Mouse (Mus musculus): Measurements from ENCODE around the gene Fbxo44. TPM values are rescaled to one million over a fixed set of nuclear protein-coding genes. Genes with fewer than 3 reads are reported as not detected.
A peak's percentile ranks its signal among the peaks of the same experiment; 100 is the strongest.
"Not testable (repeated sequence)": the region's sequence is repeated elsewhere in the genome, so short reads cannot be mapped to it uniquely, and the experiment has no call there.

The Fbxo44 gene
- polyA plus RNA-seq, 1 experiment from 2014 or later, result 8.4 TPM

DNA sequence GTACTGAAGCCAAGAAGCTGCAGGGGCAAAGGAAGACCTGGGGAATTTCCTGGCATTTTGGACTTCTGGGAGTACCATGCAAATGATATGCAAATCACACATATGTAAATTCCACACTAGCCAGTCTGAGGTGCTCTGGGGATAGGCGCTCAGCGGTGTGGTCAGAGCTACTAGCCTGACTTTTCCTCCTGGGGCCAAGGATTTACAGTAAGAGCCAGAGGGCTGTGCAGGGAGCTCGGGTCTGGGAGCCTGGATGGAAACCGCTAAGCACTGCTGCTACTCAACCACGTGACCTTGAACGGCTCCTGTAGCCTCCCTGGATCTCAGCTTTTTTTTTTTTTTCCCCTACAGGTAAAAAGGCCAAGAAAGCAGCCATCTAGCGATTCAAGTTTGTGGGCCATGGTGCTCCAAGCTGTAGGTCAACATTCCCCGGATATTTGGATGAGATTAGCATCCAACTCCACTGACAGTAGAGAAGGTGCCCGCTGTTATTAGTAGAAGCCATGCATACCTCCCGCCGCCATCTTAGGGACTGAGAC is 32.5 kb upstream of the Fbxo44 start:
- Histone ChIP-seq H3K4me3 (ENCODE audit: low read depth, low read length) (no peak overlapping the region), H3K36me3 (ENCODE audit: insufficient read depth, low read length) (no peaks in the 10 kb centered on the region), H3K9ac (replicated peaks; ENCODE audit: low read depth) (no peak overlapping the region), H3K9me3 (ENCODE audit: low read length) (no peaks in the 10 kb centered on the region), H3K4me2 (replicated peaks; ENCODE audit: low read depth, low read length) (no peak overlapping the region), H3K27me3 (replicated peaks; ENCODE audit: insufficient read depth, low read length) (no peaks in the 10 kb centered on the region), H3K4me1 (ENCODE audit: insufficient read depth, low read depth, low read length) (no peaks in the 10 kb centered on the region), H3K27ac (ENCODE audit: low read length) (no peak overlapping the region)
- DNase-seq (ENCODE audit: low spot score), result no peak
- 26% methylated on average over 11 of the region's 11 CpGs for WGBS
- TF ChIP-seq EP300 (IDR thresholded peaks at IDR 0.05) (no peak), CTCF (IDR thresholded peaks at IDR 0.05) (no peak)
- ATAC-seq, result no peak

DNA sequence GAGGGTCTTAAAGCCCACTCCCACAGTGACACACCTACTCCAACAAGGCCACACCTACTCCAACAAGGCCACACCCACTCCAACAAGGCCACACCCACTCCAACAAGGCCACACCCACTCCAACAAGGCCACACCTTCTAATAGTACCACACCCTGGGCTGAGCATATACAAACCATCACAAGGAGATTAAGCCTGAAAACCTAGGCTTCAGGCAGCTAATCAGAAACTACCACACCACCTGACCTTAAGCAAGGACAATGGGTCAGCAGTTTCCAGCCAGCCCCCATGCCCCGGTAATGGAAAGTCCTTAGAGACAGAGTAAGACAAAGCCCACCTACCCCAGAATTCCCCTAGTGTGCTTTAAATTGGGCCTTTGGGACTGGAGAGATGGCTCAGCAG is 28.5 kb upstream of the Fbxo44 start:
- not testable (repeated sequence) for ATAC-seq; H3K27ac ChIP-seq (ENCODE audit: low read length); H3K27me3 ChIP-seq (replicated peaks; ENCODE audit: insufficient read depth, low read length); H3K4me2 ChIP-seq (replicated peaks; ENCODE audit: low read depth, low read length); H3K4me3 ChIP-seq (ENCODE audit: low read depth, low read length); H3K9ac ChIP-seq (replicated peaks; ENCODE audit: low read depth); H3K4me1 ChIP-seq (ENCODE audit: insufficient read depth, low read depth, low read length); H3K9me3 ChIP-seq (ENCODE audit: low read length); H3K36me3 ChIP-seq (ENCODE audit: insufficient read depth, low read length); DNase-seq (ENCODE audit: low spot score)
- 82% methylated on average over 1 of the region's 1 CpGs for WGBS

DNA sequence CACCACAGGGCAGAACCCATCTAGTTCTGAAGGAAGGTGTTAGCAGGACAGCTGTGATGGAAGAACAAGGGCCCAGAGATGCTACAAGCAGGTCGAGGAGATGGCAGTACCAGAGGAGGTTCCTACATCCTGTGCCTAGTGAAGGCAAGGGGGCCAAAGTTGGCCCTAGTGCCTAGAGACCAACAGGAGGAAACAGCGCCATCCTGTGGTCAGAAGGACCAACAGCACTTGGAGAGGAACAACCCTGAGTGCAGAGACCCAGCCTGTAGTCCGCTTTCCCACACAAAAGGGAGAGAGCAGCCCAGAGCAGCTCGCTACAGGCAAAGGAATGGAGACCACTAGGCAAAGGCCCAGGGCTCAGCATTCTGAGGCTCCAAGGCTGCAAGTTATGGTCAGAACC is 25.5 kb upstream of the Fbxo44 start:
- Histone ChIP-seq H3K9me3 (ENCODE audit: low read length) (no peaks in the 10 kb centered on the region), H3K4me3 (ENCODE audit: low read depth, low read length) (no peak overlapping the region), H3K4me2 (replicated peaks; ENCODE audit: low read depth, low read length) (no peak overlapping the region), H3K36me3 (ENCODE audit: insufficient read depth, low read length) (no peaks in the 10 kb centered on the region), H3K27me3 (replicated peaks; ENCODE audit: insufficient read depth, low read length) (no peaks in the 10 kb centered on the region), H3K4me1 (ENCODE audit: insufficient read depth, low read depth, low read length) (no peaks in the 10 kb centered on the region), H3K27ac (ENCODE audit: low read length) (no peak overlapping the region), H3K9ac (replicated peaks; ENCODE audit: low read depth) (no peak overlapping the region)
- ATAC-seq, result no peak
- no peak for DNase-seq (ENCODE audit: low spot score)
- WGBS, result 65% methylated on average over 4 of the region's 4 CpGs
- TF ChIP-seq EP300 (IDR thresholded peaks at IDR 0.05) (no peak), CTCF (IDR thresholded peaks at IDR 0.05) (peak; percentile 27)

DNA sequence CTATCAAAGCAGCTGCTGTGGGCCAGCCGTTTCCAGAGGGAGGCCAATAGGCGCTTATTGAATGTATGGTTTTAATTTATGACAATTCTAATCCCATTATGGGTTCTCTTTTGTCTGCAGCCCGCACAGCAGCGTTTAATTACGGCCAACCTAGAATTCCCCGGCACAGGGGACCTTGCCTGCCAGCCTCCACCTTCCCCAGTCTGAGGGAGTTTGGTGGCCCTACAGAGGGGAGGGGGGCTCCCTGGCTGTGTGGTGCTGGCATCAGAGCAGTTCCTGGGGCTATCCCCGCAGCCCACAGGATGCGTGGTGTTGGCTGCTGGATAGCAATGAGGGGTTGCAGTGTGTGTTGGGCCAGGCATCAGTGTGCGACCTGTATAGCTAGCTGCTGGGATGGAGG is 24.3 kb upstream of the Fbxo44 start:
- H3K4me2 ChIP-seq (replicated peaks; ENCODE audit: low read depth, low read length), result no peak overlapping the region
- DNase-seq (ENCODE audit: low spot score), result no peak
- H3K9ac ChIP-seq (replicated peaks; ENCODE audit: low read depth), result no peak overlapping the region
- H3K9me3 ChIP-seq (ENCODE audit: low read length), result no peaks in the 10 kb centered on the region
- H3K27me3 ChIP-seq (replicated peaks; ENCODE audit: insufficient read depth, low read length), result no peaks in the 10 kb centered on the region
- no peak overlapping the region for H3K27ac ChIP-seq (ENCODE audit: low read length)
- no peak for ATAC-seq
- no peaks in the 10 kb centered on the region for H3K36me3 ChIP-seq (ENCODE audit: insufficient read depth, low read length)
- TF ChIP-seq EP300 (IDR thresholded peaks at IDR 0.05), result no peak
- no peak for TF ChIP-seq CTCF (IDR thresholded peaks at IDR 0.05)
- H3K4me3 ChIP-seq (ENCODE audit: low read depth, low read length), result no peak overlapping the region
- 70% methylated on average over 9 of the region's 9 CpGs for WGBS
- H3K4me1 ChIP-seq (ENCODE audit: insufficient read depth, low read depth, low read length), result no peaks in the 10 kb centered on the region

DNA sequence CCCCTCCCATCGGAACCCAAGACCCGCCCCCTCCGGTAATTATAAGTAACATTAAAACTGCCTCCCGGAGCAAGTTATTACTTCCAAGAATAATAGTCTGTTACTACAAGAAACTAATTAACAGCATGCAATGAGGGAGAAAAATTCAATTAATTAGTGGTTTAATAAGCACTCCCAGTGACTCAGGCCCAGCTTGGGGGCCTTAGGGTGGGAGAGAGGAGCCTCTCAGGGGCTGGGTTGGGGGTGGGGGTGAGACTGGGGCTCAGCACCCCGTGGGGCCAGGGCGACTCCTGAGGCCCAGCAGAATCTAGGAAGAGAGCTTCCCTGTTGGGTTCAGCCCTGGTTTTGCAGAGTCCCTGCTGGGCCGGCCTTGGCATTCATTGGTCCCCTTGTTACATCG is 22.1 kb upstream of the Fbxo44 start:
- Histone ChIP-seq H3K4me1 (ENCODE audit: insufficient read depth, low read depth, low read length) (no peaks in the 10 kb centered on the region), H3K4me3 (ENCODE audit: low read depth, low read length) (no peak overlapping the region), H3K4me2 (replicated peaks; ENCODE audit: low read depth, low read length) (no peak overlapping the region), H3K9me3 (ENCODE audit: low read length) (no peaks in the 10 kb centered on the region), H3K27me3 (replicated peaks; ENCODE audit: insufficient read depth, low read length) (no peaks in the 10 kb centered on the region), H3K36me3 (ENCODE audit: insufficient read depth, low read length) (no peaks in the 10 kb centered on the region), H3K27ac (ENCODE audit: low read length) (no peak overlapping the region), H3K9ac (replicated peaks; ENCODE audit: low read depth) (no peak overlapping the region)
- 33% methylated on average over 8 of the region's 8 CpGs for WGBS
- DNase-seq (ENCODE audit: low spot score), result no peak
- ATAC-seq, result no peak
- TF ChIP-seq EP300 (IDR thresholded peaks at IDR 0.05) (no peak), CTCF (IDR thresholded peaks at IDR 0.05) (no peak)

DNA sequence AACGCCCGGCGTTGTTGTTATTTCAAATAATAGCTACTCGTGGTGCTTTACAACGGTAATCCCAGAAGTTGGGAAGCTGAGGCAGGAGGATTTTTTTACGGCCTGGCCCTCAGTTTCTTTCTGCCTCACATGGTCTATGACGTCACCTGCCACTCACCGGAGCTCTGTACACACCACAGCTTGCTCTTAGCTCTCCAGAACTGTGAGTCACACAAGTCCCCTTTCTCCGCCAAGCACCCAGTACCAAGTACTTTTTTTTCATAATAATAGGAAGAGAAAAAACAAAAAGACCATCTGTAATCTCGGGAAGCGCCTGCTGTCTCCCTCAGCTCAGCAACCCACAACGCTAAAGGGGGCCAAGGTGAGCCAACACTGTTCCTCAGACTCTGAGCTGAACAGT is 21.2 kb upstream of the Fbxo44 start:
- no peaks in the 10 kb centered on the region for H3K9me3 ChIP-seq (ENCODE audit: low read length)
- no peak for DNase-seq (ENCODE audit: low spot score)
- no peak for ATAC-seq
- no peaks in the 10 kb centered on the region for H3K4me1 ChIP-seq (ENCODE audit: insufficient read depth, low read depth, low read length)
- H3K27ac ChIP-seq (ENCODE audit: low read length), result no peak overlapping the region
- no peak overlapping the region for H3K4me2 ChIP-seq (replicated peaks; ENCODE audit: low read depth, low read length)
- H3K36me3 ChIP-seq (ENCODE audit: insufficient read depth, low read length), result no peaks in the 10 kb centered on the region
- no peak for TF ChIP-seq CTCF (IDR thresholded peaks at IDR 0.05)
- TF ChIP-seq EP300 (IDR thresholded peaks at IDR 0.05), result no peak
- WGBS, result 82% methylated on average over 12 of the region's 12 CpGs
- no peak overlapping the region for H3K4me3 ChIP-seq (ENCODE audit: low read depth, low read length)
- H3K9ac ChIP-seq (replicated peaks; ENCODE audit: low read depth), result no peak overlapping the region
- no peaks in the 10 kb centered on the region for H3K27me3 ChIP-seq (replicated peaks; ENCODE audit: insufficient read depth, low read length)

DNA sequence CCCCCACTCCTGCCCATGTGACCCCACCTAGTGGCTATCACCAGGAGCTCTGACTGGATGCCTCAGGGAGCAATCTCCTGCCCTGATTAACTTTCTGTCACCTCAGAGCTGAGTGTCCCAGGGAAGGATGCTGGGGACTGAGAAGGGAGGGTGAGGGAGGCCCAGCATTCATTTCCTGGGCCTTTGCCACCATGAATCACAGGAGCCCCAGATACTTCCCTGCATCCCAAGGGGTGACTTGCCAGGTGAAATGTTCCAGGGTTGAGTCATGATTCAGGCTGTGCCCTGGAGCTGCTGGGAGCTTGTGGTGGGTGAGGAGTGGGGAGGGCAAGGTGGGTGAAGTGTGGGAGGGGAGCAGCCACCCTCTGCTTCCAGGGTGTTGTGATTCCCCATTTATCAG is 17.4 kb upstream of the Fbxo44 start:
- Histone ChIP-seq H3K36me3 (ENCODE audit: insufficient read depth, low read length) (no peaks in the 10 kb centered on the region), H3K27ac (ENCODE audit: low read length) (no peak overlapping the region), H3K4me2 (replicated peaks; ENCODE audit: low read depth, low read length) (no peak overlapping the region), H3K9ac (replicated peaks; ENCODE audit: low read depth) (no peak overlapping the region), H3K27me3 (replicated peaks; ENCODE audit: insufficient read depth, low read length) (peaks cover 16% of the 10 kb centered on the region), H3K4me1 (ENCODE audit: insufficient read depth, low read depth, low read length) (no peaks in the 10 kb centered on the region), H3K4me3 (ENCODE audit: low read depth, low read length) (no peak overlapping the region), H3K9me3 (ENCODE audit: low read length) (no peaks in the 10 kb centered on the region)
- ATAC-seq, result no peak
- no peak for DNase-seq (ENCODE audit: low spot score)
- TF ChIP-seq CTCF (IDR thresholded peaks at IDR 0.05) (no peak), EP300 (IDR thresholded peaks at IDR 0.05) (no peak)

DNA sequence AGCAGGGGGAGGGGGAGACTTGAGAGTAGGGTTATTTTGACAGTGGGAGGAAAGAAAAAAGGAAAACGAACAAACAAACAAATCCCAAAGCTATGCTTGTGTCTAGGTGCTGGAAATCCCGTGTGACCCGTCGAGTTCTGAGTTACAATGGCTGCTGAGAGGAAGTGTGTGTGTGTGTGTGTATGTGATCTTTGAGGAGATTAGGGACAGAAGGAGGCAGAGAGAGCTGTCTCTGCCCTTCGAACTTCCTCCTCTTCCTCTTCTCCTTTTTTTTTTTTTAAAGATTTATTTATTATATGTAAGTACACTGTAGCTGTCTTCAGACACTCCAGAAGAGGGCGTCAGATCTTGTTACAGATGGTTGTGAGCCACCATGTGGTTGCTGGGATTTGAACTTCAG is 16.3 kb upstream of the Fbxo44 start:
- not testable (repeated sequence) for DNase-seq (ENCODE audit: low spot score); H3K36me3 ChIP-seq (ENCODE audit: insufficient read depth, low read length); H3K9me3 ChIP-seq (ENCODE audit: low read length); H3K4me1 ChIP-seq (ENCODE audit: insufficient read depth, low read depth, low read length); H3K27ac ChIP-seq (ENCODE audit: low read length); H3K4me3 ChIP-seq (ENCODE audit: low read depth, low read length); ATAC-seq; H3K9ac ChIP-seq (replicated peaks; ENCODE audit: low read depth); H3K4me2 ChIP-seq (replicated peaks; ENCODE audit: low read depth, low read length)
- H3K27me3 ChIP-seq (replicated peaks; ENCODE audit: insufficient read depth, low read length), result peaks cover 18% of the 10 kb centered on the region
- 49% methylated on average over 5 of the region's 6 CpGs for WGBS
